Mouse (Mus musculus) liver, embryonic 18 days (tissue): ENCODE measurements around the gene Lancl1. TPM values are rescaled to one million over a fixed set of nuclear protein-coding genes. Genes with fewer than 3 reads are reported as not detected.

Source experiments
- polyA plus RNA-seq: library from polyadenylated mRNA; depleted of rRNA; stranded (reverse); fragments of >200 nt; gene quantifications from 2 replicates; pipeline ENCODE4 v1.2.3, GENCODE M21; 2012; rRNA removed

The Lancl1 gene
- 20.0 and 24.3 TPM in 2 replicates for polyA plus RNA-seq

GRCm38 (mm10) chr1:67038246-67038987 lies at the start of gene Lancl1:
Gene Lancl1 (minus strand): TSS chr1:67038872.

Other genes starting within 250 kb of the Lancl1 start
- 4.1 and 4.2 TPM in 2 replicates for gene Kansl1l, start 221.3 kb downstream of the Lancl1 start, polyA plus RNA-seq
- 90.9 and 95.6 TPM in 2 replicates for gene Acadl, start 175.6 kb downstream of the Lancl1 start, polyA plus RNA-seq
- 0.50 and 1.2 TPM in 2 replicates for gene Myl1, start 93.5 kb downstream of the Lancl1 start, polyA plus RNA-seq
- 253 and 280 TPM in 2 replicates for gene Cps1, start 84.2 kb upstream of the Lancl1 start, polyA plus RNA-seq